Mouse (Mus musculus) heart, postnatal 4 days (tissue): ENCODE measurements around the gene Ppp1r14d. TPM values are rescaled to one million over a fixed set of nuclear protein-coding genes. Genes with fewer than 3 reads are reported as not detected.

Experiments used
- DNase-seq: peaks from one replicate; pipeline ENCODE4 v3.0.0; 2021
- total RNA-seq, 2 experiments: library from RNA; stranded (reverse); gene quantifications; 2 replicates each; pipeline ENCODE4 v1.2.3; 2021

Gene Ppp1r14d
- total RNA-seq, 2 experiments from 2014 or later = not detected

DNA sequence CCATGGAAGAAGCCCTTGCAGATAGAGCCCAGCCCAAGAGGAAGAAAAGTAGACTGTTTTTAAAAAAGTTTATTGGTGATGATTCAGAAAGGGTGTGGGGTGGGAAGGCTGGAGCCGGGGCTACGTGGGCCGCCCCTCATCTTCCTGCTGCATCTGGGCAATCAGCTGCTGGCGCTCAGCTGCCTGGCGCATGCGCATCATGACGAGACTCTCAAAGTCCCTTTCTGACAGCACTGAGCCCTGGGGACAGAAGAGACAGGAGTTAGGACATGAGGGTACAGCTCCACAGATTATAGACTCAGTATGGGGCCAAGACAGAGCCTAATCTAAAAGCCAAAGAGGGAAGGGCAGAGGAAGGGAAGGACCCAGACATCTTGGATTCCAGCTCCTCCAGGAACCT lies 57.3 kb downstream of the Ppp1r14d start:
- no peak for DNase-seq

GRCm38 (mm10) chr2:119171574-119171973 lies 58.1 kb downstream of the Ppp1r14d start:
- DNase-seq = peak; percentile 43

DNA sequence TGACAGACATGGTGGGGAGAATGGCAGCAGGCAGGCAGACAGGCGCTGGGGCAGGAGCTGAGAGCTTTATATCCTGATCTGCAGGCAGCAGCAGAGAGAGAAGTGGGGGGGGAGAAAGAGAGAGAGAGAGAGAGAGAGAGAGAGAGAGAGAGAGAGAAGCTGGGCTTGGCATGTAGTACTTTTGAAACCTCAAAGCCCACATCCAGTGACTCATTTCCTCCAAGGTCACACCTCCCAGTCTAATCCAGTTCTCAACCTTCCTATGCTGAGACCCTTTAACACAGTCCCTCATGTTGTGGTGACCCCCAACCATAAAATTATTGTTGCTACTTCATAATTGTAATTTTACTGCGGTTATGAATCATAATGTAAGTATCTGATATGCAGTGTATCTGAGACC lies 59.4 kb downstream of the Ppp1r14d start:
- DNase-seq = no peak

Other genes starting within 250 kb of the Ppp1r14d start
- 10 to 100 TPM; 11.6 to 14.6 TPM for gene Ccdc32, start 200.5 kb downstream of the Ppp1r14d start, total RNA-seq
- gene Rpusd2, start 195.1 kb downstream of the Ppp1r14d start, total RNA-seq = 1 to 10 TPM; 6.0 to 7.0 TPM
- 10 to 100 TPM; 21.2 to 21.3 TPM for gene Knl1, start 182.8 kb downstream of the Ppp1r14d start, total RNA-seq
- 10 to 100 TPM; 16.7 to 18.4 TPM for gene Rad51, start 117.1 kb downstream of the Ppp1r14d start, total RNA-seq
- gene Rmdn3, start 72.9 kb downstream of the Ppp1r14d start, total RNA-seq = 10 to 100 TPM; 16.2 to 18.9 TPM
- gene Gchfr, start 62.1 kb downstream of the Ppp1r14d start, total RNA-seq = 1 to 10 TPM; 2.2 to 2.3 TPM
- gene Gm14137, start 55.4 kb downstream of the Ppp1r14d start, total RNA-seq = not detected
- 10 to 100 TPM; 18.8 to 22.3 TPM for gene Zfyve19, start 21.3 kb downstream of the Ppp1r14d start, total RNA-seq
- gene Dnajc17, start 21.1 kb downstream of the Ppp1r14d start, total RNA-seq = 10 to 100 TPM; 12.1 to 13.2 TPM
- not detected for gene Spint1, start 7.5 kb upstream of the Ppp1r14d start, total RNA-seq
- gene Rhov, start 41.4 kb upstream of the Ppp1r14d start, total RNA-seq = not detected
- 10 to 100 TPM; 13.9 to 14.0 TPM for gene Vps18, start 58.8 kb upstream of the Ppp1r14d start, total RNA-seq
- 10 to 100 TPM; 19.7 to 20.8 TPM for gene Dll4, start 95.9 kb upstream of the Ppp1r14d start, total RNA-seq
- under 1 TPM; 0.43 to 0.81 TPM for gene Chac1, start 121.3 kb upstream of the Ppp1r14d start, total RNA-seq
- gene Ino80, start 247.8 kb upstream of the Ppp1r14d start, total RNA-seq = 10 to 100 TPM; 15.5 to 16.8 TPM